Mouse (Mus musculus): Measurements from ENCODE around the gene Amz1.

The Amz1 gene

DNA sequence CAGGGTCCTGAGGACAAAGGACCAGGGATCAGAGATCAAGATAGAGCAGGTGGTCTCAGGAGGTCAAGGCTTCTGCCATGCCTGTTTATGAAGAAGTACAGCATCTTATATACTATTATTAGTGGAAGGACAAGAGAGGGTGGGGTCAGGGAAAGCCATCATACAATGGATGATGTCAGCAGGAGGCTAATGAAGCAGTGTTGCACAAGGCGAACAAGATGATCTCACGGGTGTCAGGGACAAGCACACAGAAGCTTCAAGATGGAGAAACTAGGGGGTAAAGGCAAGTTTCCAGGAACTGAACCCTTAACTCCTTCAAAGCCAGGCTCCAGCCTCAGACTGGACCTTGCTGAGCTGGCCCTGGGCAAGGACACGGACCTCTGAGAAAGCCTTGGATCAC lies 1.8 kb upstream of the Amz1 start:
- peak in 1 of 2 experiments; percentile 36 for DNase-seq (ENCODE audit: low read depth in 1 of 2, low spot score in 2 of 2)

DNA sequence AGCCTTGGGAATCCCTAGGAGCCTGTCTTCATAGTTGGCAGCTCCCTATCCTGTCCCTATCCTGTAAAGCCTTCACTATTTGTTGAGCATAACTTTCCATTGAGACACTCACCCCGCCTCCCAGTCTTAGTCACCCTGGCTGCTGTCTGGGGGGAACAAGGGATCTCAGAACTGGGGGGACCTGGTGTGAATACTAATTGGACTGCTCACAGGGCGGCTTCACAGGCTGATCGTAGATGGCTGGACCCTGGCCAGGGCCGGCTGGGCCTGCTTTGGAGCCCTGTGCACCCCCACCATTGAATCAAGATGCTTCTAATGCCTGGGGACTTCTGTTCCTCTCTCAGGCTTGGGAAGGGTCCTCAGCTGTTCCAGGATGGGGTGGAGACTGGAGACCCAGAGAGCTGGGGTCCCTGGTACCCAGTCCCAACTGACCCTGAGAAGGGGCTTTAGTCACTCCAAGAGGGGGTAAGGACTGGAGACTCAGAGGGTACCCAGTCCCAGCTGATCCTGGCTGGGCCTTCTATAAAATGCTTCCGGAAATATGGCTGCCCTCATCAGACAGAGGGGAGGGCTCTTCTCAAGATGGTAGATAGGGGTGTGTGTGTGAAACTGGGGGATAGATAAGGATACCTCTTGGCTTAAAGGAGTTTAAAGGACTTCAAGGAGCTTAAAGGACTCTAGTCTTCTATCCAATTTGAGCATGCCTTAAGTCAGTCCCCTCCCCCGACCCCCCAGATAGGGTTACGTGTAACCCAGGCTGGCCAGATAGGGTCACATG lies 2.3 kb downstream of the Amz1 start:
- DNase-seq (ENCODE audit: low read depth in 1 of 2, low spot score in 2 of 2), result no peak

DNA sequence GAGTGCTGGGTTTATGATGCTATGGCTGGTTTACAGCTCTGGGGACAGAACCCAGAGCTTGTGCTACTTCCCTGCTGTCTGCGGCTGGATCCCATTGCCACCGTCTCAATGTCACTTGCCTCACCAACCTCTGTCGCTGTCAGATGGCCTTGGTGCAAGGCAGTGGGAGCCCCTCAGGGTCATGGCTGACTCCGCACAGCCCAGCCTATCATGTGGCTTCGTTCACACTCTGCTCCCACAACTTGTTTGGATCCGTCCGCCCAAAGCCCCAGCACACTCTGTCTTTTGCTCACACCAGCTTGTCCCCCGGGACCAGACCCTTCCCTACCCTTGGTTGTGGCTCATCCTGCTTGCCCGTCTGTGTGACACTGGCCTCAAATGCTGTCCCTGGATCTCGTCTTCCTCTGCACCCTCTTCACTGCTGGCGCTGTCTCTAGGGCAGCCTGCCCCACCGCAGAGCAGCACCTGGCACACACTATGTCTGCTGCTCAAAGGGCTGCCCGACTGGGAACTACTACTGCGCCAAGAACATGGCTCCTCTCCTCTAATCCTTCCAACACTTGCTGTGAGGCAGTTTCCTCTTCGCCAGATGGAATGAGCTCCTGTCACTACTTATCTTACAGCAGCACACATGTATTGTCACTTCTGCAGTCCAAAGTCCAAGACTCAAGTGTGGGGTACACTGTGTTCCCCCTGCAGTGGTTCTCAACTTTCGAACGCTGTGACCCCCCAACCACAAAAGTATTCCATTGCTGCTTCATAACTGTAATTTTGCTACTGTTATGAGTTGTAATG lies 3.2 kb downstream of the Amz1 start:
- DNase-seq (ENCODE audit: low read depth in 1 of 2, low spot score in 2 of 2), result no peak

DNA sequence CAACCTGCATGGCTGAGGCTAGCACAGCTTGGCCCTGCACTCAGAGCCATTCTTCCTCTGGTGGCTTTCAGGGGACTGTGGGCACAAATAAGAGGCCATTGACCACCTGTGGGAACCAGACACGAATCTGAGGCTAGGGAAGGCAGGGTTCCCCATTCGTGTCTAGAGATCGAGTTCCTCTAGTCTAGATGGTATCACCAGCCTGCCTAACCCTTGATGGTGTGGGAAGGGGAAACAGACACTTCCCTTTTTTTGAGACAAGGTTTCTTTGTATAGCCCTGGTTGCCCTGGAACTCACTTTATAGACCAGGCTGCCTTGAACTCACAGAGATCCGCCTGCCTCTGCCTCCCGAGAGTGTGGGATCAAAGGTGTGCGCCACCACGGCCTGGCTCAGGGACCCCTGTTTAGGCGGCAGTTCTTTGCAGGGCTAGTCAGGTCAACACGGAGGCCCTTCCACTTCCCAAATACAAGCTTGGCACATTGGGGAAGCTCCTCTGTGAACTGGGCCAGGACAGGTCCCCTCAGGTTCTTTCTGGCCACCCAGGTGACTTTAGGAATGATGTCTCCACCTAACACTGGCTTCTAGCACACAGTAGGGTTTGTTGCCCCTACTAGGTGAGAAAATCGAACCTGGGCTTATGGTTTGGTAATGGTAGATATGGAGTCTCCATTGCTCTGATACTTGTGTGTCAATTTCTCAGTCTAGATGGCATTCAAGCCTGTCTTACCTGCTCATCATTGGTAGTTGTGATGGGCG lies 7.3 kb downstream of the Amz1 start:
- peak; percentile 34 to 56 for DNase-seq (ENCODE audit: low read depth in 1 of 2, low spot score in 2 of 2)

DNA sequence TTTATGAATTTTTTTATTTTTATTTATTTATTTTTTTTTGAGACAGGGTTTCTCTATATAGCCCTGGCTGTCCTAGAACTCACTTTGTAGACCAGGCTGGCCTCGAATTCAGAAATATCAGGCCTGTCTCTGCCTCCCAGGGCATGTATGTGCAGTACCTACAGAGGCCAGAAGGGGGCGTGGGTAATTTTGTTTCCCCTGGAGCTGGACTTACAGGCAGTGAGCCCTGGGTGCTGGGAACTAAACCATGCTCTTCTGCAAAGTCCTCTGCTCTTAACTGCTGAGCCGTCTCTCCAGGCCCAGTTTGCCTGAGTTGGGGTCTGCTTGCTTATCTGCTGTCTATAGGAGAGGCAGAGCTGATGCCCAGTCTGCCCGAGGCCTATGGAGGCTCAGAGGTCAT lies 8.3 kb downstream of the Amz1 start:
- DNase-seq (ENCODE audit: low read depth in 1 of 2, low spot score in 2 of 2), result no peak

DNA sequence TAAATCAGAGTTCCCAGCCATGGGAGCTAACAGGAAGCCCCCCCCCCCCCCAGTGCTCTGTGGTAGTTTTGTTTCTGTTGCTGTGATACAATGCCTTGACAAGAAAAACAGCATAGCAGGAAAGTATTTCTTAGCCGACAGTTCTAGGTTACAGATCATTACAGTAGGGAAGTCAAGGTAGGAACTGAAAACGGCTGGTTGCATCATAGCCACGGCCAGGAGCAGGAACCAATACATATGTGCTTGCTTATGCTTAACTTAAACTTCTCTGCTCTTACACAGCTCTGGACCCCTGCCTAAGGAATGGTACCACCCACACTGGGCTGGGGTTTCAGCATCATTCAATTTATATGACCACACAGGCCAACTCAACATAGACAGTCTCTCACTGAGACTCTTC lies 9.4 kb downstream of the Amz1 start:
- peak; percentile 66 to 74 for DNase-seq (ENCODE audit: low read depth in 1 of 2, low spot score in 2 of 2)

DNA sequence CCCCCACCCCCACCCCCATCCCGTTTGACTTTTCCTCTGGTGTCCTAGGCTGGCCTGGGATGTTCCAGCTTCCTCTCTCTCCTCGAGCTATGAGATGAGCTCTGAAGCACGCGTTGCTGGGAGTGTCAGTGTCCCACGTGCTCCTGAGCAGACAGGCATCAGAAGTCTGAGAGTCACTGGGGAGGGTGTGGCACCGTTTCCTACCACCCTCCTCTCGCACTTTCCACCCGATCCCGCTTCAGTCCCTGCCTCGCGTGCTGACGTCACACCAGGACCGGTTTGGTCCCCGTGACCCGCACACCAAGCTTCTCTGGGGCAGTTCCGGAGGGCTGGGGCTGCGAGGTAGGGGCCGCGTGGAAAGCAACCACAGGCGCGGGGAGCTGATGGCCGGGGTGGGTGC lies 11.4 kb downstream of the Amz1 start:
- DNase-seq (ENCODE audit: low read depth in 1 of 2, low spot score in 2 of 2), result peak; percentile 76 to 90

DNA sequence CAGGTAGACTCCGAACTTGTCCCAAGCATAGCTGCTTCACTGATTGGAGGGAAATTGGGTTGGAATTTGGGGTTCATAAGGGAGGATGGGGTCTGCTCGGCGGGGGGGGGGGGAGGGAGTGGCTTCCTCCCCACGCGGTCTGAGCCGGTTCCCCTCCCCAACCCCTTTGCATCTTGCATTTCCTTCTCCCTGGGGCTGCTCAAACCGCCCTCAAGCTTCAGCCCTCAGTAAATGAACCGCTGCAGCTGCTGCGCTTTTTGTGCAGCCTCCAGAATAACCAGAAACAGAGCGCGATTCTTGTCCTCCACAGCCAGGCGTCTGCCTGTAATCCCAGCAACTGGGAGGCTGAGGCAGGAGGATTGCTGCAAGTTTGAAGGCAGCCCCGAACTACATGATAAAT lies 12.2 kb downstream of the Amz1 start:
- DNase-seq (ENCODE audit: low read depth in 1 of 2, low spot score in 2 of 2), result no peak

DNA sequence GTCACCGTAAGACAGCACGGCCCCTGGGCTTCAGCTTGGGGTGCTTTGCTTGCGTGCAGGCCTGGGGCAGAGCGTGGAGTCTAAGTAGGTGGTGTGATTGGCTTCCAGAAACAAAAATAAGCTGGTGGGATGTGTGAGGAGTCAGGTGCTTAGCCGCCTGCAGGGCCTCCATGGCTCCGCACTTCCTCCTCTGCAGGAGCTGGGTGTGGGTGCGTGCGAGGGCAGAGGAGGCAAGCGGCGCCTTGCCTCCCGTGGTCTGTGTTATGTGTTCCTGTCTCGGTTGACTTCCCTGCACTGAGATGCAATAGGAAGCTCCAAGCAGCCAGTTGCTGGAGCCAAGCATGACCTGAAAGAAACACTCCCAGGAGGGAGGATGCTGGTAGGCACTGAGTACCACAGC lies 15.9 kb downstream of the Amz1 start:
- peak; percentile 30 to 63 for DNase-seq (ENCODE audit: low read depth in 1 of 2, low spot score in 2 of 2)

DNA sequence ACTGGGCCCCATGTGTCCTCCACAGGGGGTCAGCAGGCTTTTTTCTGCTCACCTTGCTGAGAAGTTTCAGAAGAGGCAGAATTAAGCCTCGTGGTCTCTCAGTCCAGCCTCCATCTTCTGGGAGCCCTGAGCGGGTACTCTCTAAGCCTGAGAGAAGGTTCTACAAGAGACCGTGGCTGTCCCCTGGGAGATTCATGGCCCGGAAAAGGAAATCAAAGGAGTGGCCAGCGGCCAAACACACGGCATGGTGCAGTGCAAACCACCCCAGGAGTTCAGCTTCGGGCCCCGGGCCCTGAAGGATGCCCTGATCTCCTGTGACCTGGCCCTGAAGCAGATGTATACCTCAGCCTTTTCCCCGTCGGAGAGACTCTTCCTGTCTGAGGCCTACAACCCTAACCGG lies 17.1 kb downstream of the Amz1 start:
- DNase-seq (ENCODE audit: low read depth in 1 of 2, low spot score in 2 of 2), result no peak

DNA sequence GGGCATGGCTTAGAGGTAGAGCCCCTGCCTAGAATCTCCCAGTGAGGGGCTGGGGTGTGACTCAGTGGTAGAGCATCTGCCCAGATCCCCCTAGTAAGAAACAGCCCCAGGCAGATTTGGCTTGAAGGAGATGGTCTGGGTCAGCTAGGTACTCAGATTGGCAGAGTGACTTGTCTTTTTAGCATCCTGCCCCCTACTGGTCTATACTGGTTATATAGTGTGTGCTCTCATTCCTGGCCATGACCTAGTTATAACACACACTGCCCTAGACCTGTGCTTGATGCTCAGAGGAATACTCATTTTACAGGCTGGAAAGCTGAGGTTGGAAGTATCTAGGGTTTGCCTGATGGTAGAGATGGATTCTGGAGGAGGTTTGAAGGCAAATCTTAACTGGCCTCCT lies 17.9 kb downstream of the Amz1 start:
- DNase-seq (ENCODE audit: low read depth in 1 of 2, low spot score in 2 of 2), result no peak

DNA sequence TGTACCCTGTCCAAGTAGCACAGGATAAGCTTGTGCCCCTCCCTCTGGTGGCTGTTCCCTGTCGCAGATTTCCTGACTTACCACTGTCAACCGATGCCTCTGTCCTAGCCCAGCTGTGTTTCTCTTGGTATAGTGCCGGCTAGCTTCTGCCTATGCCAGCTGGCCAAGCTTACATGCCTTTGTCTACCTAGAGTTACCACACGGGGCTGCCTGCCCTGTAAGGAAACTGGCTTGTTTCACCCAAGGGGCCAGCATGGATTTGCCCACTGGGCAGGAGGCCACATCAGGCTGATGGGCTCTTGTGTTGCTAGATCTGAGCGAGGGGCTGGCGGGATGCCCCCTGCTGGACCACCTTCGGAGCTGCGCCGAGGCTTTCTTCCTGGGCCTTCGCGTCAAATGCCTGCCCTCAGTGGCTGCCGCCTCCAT lies 19.8 kb downstream of the Amz1 start:
- no peak for DNase-seq (ENCODE audit: low read depth in 1 of 2, low spot score in 2 of 2)

DNA sequence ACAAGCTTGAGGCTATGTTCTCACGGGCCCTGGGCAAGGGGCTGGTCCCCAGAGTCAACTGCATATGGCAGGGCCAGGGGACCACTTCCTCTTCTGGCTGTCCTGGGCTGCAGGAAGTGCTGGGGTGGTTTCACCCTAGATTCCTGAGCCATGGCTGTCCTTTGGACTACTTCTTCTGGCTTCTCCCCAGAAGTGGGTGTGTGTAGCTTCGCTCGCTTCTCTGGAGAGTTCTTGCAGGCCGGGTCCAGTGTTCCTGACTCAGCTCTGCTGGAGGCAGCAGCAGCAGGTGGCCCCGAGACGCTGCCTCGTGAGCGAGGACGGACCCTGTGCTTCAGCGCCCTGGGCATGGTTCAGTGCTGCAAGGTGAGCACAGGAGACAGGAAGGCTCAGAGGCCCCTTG lies 24.5 kb downstream of the Amz1 start:
- DNase-seq (ENCODE audit: low read depth in 1 of 2, low spot score in 2 of 2), result no peak

DNA sequence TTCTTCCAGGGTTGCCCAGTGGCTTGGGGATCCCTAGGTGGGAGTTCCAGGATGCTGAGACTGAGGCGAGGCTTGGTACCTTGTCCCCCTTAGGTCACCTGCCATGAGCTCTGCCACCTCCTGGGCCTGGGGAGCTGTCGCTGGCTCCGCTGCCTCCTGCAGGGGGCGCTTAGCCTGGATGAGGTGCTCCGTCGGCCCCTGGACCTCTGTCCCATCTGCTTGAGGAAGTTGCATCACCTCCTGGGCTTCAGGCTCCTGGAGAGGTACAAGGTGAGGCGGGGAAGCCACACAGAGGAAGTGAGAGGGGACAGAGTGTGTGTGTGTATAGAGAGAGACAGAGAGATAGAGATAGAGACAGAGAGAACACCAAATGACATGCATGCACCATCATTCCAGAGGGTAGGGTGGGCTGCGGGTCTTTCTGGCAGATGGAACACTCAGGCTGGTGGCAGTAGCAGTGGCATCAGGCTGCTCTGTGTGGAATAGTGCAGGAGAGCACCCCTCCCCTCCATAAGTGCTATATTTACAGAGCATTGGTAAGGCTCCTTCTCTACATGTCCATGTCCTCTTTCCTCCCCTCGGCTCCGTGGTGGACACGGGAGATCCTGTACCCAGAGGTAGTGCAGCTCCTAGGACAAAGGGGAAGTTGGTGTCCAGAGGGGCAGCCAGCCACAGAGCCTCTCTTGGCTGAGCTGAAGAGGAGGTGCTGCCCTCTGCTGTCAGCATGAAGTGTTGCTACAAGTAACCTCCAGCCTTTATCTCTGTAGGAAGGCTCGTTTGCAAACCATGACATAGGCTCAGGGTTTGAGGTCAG lies 25.3 kb downstream of the Amz1 start:
- DNase-seq (ENCODE audit: low read depth in 1 of 2, low spot score in 2 of 2), result peak; percentile 54 to 64

DNA sequence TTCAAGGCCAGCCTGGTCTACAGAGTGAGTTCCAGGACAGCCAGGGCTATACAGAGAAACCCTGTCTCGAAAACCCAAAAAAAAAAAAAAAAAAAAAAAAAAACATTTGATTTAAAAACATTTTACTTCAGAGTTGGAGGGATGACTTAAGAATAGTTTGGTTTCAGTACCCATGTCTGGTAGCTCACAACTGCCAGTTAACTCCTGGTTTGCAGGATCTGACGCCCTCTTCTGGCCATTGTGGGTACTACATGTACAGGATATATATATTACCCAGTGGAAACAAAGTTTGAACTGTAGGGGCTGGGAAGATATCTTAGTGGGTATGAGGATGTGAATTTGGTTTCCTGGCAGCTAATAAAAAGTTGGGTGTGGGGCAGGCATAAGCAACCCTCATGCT lies 27.0 kb downstream of the Amz1 start:
- peak in 1 of 2 experiments; percentile 18 for DNase-seq (ENCODE audit: low read depth in 1 of 2, low spot score in 2 of 2)

DNA sequence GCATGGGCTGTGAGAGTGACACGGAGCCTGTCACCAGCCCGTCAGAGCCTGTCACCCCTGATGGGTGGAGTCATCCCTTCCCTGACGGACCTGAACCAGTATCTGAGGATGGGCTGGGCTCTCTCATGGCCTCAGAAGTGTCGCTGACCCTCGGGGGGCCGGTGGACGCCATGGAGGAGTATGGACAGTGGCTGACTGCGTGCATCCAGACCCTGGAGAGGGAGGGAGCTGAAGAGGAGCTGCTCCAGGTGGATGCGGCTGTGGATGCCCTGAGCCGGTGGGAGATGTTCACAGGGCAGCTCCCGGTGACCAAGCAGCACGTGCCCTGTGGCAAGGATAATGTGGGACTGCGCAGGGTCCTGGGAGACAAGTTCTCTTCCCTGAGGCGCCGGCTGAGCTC lies 28.1 kb downstream of the Amz1 start:
- DNase-seq (ENCODE audit: low read depth in 1 of 2, low spot score in 2 of 2), result no peak

DNA sequence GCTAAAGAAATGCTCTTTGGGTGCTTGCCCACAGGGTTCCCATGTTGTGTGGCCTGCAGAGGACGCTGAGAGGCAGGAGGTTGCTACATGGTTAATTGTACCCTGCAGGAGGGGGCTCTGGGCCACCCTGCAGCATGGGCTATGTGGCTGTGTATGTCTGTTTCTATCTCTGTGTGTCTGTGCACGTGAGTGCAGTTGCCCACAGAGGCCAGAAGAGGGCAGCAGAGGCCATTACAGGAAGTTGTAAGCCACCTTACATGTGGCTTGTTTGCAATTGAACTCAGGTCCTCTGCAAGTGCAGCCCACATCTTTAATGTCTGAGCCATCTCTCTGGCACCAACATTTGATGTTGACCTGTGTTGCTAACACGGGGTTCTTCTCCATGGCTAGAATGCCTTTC lies 28.7 kb downstream of the Amz1 start:
- no peak for DNase-seq (ENCODE audit: low read depth in 1 of 2, low spot score in 2 of 2)

DNA sequence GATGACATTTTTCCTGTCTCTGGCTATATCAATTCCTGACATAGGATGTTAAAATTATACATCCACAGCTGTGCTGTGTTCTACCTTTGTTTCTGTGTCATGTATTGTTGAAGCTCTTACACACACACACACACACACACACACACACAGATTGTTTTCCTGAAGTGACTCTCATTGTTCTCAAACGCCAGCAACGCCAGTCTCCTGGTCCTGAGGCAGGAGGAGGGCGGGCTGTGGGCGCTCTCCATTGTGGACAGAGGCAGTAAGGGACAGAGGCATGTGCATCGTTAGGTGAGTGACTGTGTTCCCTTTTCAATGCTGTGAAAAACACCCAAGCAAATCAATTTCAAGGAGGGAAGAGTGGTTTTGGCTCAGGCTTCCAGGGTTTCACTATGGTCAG lies 29.3 kb downstream of the Amz1 start:
- no peak for DNase-seq (ENCODE audit: low read depth in 1 of 2, low spot score in 2 of 2)

DNA sequence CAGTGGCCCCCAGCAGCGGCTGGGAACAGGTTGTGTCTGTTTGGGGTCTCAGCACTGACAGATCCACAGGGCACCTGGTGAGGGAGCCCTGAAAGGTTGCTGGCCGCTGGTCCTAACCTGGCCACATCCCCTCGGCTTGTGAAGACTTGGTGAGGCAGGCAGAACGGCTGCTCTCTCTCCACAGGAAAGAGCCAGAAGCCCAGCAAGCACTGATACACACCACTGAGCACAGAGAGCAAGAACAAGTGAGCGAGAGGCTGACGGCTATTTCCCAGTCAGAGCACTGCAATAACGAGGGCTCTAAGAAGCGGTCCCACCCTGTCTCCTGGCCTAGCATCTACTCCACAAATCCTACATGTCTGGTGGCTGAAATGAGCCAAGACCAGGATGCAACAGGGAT lies 34.9 kb downstream of the Amz1 start:
- no peak for DNase-seq (ENCODE audit: low read depth in 1 of 2, low spot score in 2 of 2)

DNA sequence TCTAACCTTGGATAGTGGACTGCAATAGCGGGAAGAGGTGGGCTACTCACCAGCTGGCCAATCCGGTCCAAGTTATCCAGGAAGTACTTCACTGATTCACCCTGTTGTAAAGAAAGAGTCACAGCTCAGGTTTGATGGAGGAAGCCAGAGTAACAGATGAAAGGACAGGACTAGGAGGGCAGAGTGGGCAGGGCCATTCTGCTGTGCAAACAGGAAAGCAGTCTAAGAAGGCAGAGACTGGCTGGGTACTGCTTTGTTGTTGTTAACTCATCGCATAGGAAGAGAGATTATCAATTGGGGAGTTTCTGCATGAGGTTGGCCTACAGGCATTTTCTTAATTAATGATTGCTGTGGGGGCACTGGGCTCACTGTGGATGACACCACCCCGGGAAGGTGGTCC lies 38.6 kb downstream of the Amz1 start:
- no peak for DNase-seq (ENCODE audit: low read depth in 1 of 2, low spot score in 2 of 2)
